Mouse (Mus musculus) embryonic facial prominence, embryonic 11.5 days (tissue): ENCODE data around the gene St14. TPM values are rescaled to one million over a fixed set of nuclear protein-coding genes. Genes with fewer than 3 reads are reported as not detected.

Source experiments
- polyA plus RNA-seq: library from polyadenylated mRNA; unstranded; fragments of >200 nt; fragmentation: Nextera tagmentation; extraction: Ambion mirVana; gene quantifications from 2 replicates; pipeline ENCODE4 v1.2.1, GENCODE M21; 2014

St14 gene
- polyA plus RNA-seq, 1 experiment from 2014 or later, result 6.4 TPM

Other genes with a start within 250 kb of the St14 start
- 7.5 and 7.6 TPM in 2 replicates for gene Adamts15, start 209.4 kb downstream of the St14 start, polyA plus RNA-seq
- 0.59 and 0.64 TPM in 2 replicates for gene Adamts8, start 189.3 kb downstream of the St14 start, polyA plus RNA-seq
- gene Zbtb44, start 101.2 kb downstream of the St14 start, polyA plus RNA-seq, result 6.0 and 6.3 TPM in 2 replicates
- gene Aplp2, start 80.0 kb upstream of the St14 start, polyA plus RNA-seq, result 203 and 212 TPM in 2 replicates
- 5.6 and 6.5 TPM in 2 replicates for gene Prdm10, start 148.7 kb upstream of the St14 start, polyA plus RNA-seq